Mouse (Mus musculus) ES-E14 (cell line): ENCODE results near the gene Kifap3. TPM values are rescaled to one million over a fixed set of nuclear protein-coding genes. Genes with fewer than 3 reads are reported as not detected.
"Not testable (repeated sequence)": the region's sequence is repeated elsewhere in the genome, so short reads cannot be mapped to it uniquely, and the experiment has no call there.

Source experiments
- DNase-seq: peaks from one replicate; pipeline ENCODE4 v3.0.0-alpha.2; 2013; ENCODE audit warnings: low read depth, low spot score
- H3K27ac ChIP-seq: 2 replicates; pipeline ENCODE4 v1.5.1; 2012; ENCODE audit warnings: low read depth, mild to moderate bottlenecking, low read length, moderate library complexity, mixed read lengths; ENCODE audit not compliant: poor library complexity, insufficient read depth, severe bottlenecking
- H3K36me3 ChIP-seq: 2 replicates; pipeline ENCODE4 v1.6.1; 2012; ENCODE audit warnings: mild to moderate bottlenecking, low read length, moderate library complexity, mixed read lengths; ENCODE audit not compliant: control insufficient read depth, poor library complexity, insufficient read depth, severe bottlenecking
- H3K4me1 ChIP-seq, 2 experiments: fragments of 150-350 bp in 1 of 2; sonication (generic) in 1 of 2; 2 replicates each; pipeline ENCODE4 v1.6.1; 2012; ENCODE audit warnings: low read length in 2 of 2, mild to moderate bottlenecking in 1 of 2, mixed read lengths in 1 of 2; ENCODE audit not compliant: control insufficient read depth in 2 of 2, insufficient read depth in 2 of 2, poor library complexity in 1 of 2
- H3K4me3 ChIP-seq, 2 experiments: fragments of 150-350 bp in 1 of 2; sonication (generic) in 1 of 2; 2 replicates each; pipeline ENCODE4 v1.5.1; 2012; ENCODE audit warnings: low read length in 2 of 2, low read depth in 1 of 2, mild to moderate bottlenecking in 1 of 2, mixed read lengths in 1 of 2; ENCODE audit not compliant: insufficient read depth in 1 of 2, poor library complexity in 1 of 2, severe bottlenecking in 1 of 2
- H3K9ac ChIP-seq: 2 replicates; pipeline ENCODE4 v1.6.1; 2012; ENCODE audit warnings: low read depth, mild to moderate bottlenecking, low read length, mixed read lengths; ENCODE audit not compliant: poor library complexity, insufficient read depth, severe bottlenecking
- H3K9me3 ChIP-seq: fragments of 150-350 bp; sonication (generic); 2 replicates; pipeline ENCODE4 v1.6.1; 2012; ENCODE audit warnings: low read depth, mild to moderate bottlenecking, low read length; ENCODE audit not compliant: control insufficient read depth, insufficient read depth
- CHD2 ChIP-seq: IDR thresholded peaks from 2 replicates; pipeline ENCODE4 v1.6.1; 2014; ENCODE audit warnings: mild to moderate bottlenecking, low read depth, low read length, inconsistent platforms
- HCFC1 ChIP-seq: IDR thresholded peaks from 2 replicates; pipeline ENCODE4 v1.6.1; 2012; ENCODE audit warnings: low read length, inconsistent platforms, borderline replicate concordance; ENCODE audit not compliant: insufficient read depth
- MAFK ChIP-seq: IDR thresholded peaks from 2 replicates; pipeline ENCODE4 v1.6.1; 2014; ENCODE audit warnings: mild to moderate bottlenecking, low read depth, low read length, inconsistent platforms; ENCODE audit not compliant: insufficient read depth
- ZC3H11A ChIP-seq: IDR thresholded peaks from 2 replicates; pipeline ENCODE4 v1.6.1; 2012; ENCODE audit warnings: low read depth, mild to moderate bottlenecking, inconsistent platforms, low read length, borderline replicate concordance
- ZNF384 ChIP-seq: IDR thresholded peaks from 2 replicates; pipeline ENCODE4 v1.6.1; 2012; ENCODE audit warnings: low read depth, low read length, inconsistent platforms
- in situ Hi-C, 2 experiments: fragments of 600-800 bp; cut with MboI; formaldehyde crosslinking; loops; one replicate each; pipeline ENCODE4 v1.15.1; 2025; ENCODE audit warnings: low sequenced_read_pairs in 2 of 2, inconsistent platforms in 1 of 2; ENCODE audit not compliant: unreplicated experiment in 2 of 2
- total RNA-seq: library from RNA; depleted of rRNA; stranded (reverse); fragments of 300-350 nt; gene quantifications from 2 replicates; pipeline ENCODE4 v1.2.3, GENCODE M21; 2012

Gene Kifap3
- total RNA-seq, 1 experiment = 21.8 TPM

DNA sequence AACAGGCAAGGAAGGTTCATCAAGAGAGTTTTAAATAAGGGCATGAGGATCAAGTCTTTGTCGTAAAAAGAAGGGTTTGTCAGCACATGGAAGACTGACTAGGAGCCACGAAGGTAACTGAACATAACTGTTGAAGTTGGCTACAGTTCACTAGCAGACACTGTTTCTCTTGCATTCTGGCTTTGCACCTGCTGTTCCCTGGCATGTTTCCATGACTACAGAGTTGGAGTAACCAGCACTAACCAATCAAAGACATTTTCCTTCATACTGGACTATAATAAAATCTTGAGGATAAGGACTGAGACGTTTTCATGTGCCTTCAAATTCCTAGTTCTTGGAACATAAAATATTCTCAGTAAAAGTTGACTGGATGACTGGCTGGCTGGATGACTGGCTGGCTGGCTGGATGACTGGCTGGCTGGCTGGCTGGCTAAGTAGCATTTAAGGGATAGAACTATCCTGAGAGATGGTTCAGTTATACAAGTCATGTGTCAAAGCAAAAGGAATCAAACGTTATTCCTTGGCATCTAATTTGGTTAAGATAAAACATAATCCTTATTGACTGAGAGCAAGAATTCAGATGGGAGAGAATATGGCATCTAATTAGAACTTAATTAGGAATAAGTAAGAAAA lies 27.9 kb upstream of the Kifap3 start:
- Histone ChIP-seq H3K4me3 (no peak overlapping the region), H3K36me3 (no peaks in the 10 kb centered on the region), H3K4me1 (no peaks in the 10 kb centered on the region), H3K9me3 (no peaks in the 10 kb centered on the region), H3K9ac (no peak overlapping the region), H3K27ac (no peak overlapping the region)
- in situ Hi-C loops = no loop called here
- TF ChIP-seq MAFK (no peak), ZNF384 (no peak), ZC3H11A (no peak), CHD2 (no peak), HCFC1 (no peak)
- no peak for DNase-seq

DNA sequence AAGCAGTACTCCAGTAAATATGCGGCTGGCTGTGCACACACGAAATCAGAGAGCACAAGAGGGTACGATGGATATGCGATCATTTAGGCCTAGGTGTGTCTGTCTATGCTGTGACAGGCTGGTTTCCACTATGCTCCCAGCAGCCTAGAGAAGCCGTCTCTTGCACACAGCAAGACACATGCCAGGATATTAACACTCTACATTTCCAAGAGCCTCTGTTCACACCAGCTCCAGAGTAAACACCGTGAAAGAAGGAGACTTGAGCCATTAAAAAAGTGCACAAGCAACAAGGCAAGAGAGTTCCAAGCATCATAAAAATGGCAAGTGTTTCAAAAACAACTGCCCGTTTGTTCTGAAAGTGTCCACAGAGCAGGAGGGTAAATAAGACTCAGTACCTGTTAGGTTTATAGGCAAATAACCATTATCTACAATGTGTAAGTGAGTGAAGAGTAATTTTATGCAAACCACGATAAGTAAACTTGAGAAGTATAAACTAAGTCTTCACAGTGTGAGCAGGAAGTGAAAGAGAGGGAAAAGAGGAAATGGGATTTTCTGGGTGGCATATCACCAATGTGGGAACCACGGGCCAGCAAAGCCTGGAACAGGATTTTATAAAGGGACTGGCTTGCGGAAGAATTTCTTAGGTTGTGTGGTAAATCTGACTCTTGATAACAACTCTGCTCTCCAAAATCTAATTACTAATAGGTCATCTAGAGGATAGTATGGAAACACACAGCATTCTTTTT lies 21.7 kb upstream of the Kifap3 start:
- no peak for DNase-seq
- in situ Hi-C loops = no loop called here

DNA sequence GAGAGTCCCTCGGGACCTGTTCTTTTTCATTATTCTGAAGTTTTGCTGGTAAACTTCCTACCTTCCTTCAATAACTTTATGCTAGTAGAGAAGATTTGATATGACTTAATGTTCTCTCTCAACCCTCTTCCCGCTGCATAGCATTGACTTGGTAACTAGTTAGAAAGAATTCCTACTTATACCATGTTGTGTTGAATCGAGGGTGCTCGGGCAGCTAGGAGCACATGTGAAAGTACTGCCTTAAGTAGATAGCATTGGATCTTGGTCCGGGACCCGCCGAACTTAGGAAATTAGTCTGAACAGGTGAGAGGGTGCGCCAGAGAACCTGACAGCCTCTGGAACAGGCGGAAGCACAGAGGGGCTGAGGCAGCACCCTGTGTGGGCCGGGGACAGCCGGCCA lies 4.2 kb downstream of the Kifap3 start:
- H3K4me1 ChIP-seq, H3K9ac ChIP-seq, in situ Hi-C loops, H3K27ac ChIP-seq, H3K36me3 ChIP-seq, H3K9me3 ChIP-seq: not testable (repeated sequence)
- H3K4me3 ChIP-seq = peak overlapping the region; percentile 32 to 42; a peak in 2 of 4 replicates
- peak; percentile 13 for DNase-seq

More for the DNA sequence above, 21.7 kb upstream of the Kifap3 start:
- Histone ChIP-seq H3K27ac (no peak overlapping the region), H3K9me3 (no peaks in the 10 kb centered on the region), H3K4me3 (no peak overlapping the region), H3K4me1 (no peaks in the 10 kb centered on the region), H3K9ac (no peak overlapping the region), H3K36me3 (no peaks in the 10 kb centered on the region)
- TF ChIP-seq MAFK (no peak), ZC3H11A (no peak), HCFC1 (no peak), ZNF384 (no peak), CHD2 (no peak)

DNA sequence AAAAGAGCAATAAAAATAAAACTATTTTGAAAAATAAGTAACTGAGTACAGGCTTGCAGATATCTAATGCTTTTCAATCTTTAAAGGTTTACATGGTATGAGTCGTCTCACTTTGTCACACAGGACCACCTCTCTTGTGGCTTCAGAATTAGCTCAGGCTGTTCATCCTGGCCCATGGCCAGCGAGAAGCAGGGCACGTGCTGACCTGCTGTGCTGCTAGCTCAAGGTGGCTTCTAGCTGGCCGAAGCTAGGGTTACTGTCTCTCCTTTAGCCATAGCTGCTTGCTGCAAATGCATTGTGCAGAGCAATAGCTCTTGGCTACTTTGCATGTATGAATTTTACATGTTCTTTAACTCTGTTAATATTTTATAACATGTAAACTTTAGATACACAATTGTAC lies 42.0 kb downstream of the Kifap3 start:
- in situ Hi-C loops = no loop called here
- TF ChIP-seq ZC3H11A = no peak
- TF ChIP-seq ZNF384 = no peak
- no peak for TF ChIP-seq CHD2
- TF ChIP-seq HCFC1 = no peak
- Histone ChIP-seq H3K4me1 (no peaks in the 10 kb centered on the region), H3K4me3 (no peak overlapping the region), H3K27ac (no peak overlapping the region), H3K9me3 (no peaks in the 10 kb centered on the region), H3K9ac (no peak overlapping the region), H3K36me3 (no peaks in the 10 kb centered on the region)
- DNase-seq = no peak
